Mouse (Mus musculus) spleen, adult 2 months (tissue): ENCODE data around the gene Prpf6.

ENCODE experiments used
- CTCF ChIP-seq: fragments of 200-500 bp; IDR thresholded peaks from 2 replicates; pipeline ENCODE4 v1.5.1; 2011; ENCODE audit warnings: mild to moderate bottlenecking, inconsistent platforms; ENCODE audit not compliant: insufficient read depth, insufficient read length, insufficient replicate concordance; ENCODE audit errors: extremely low read depth
- POLR2A ChIP-seq: fragments of 200-500 bp; IDR thresholded peaks from 2 replicates; pipeline ENCODE4 v1.6.1; 2011; ENCODE audit warnings: low read depth, low read length, inconsistent platforms

- 0 out of 2 replicates have a peak, but pooled peaks have one; percentile 3 for TF ChIP-seq CTCF
- no peak for TF ChIP-seq POLR2A
Observed at GRCm38 (mm10) chr2:181587796-181588195, 3.9 kb upstream of the Prpf6 start.
